Mouse (Mus musculus) forebrain, embryonic 12.5 days (tissue): Measurements from ENCODE around the gene Krt86. TPM values are rescaled to one million over a fixed set of nuclear protein-coding genes. Genes with fewer than 3 reads are reported as not detected.

Experiments
- ATAC-seq: fragments of 200-750 bp; cut with Nextera tagmentation; 2 replicates; pipeline ENCODE4 v1.8.0; 2017; ENCODE audit warnings: moderate TSS enrichment; ENCODE audit not compliant: low FRiP score
- H3K27ac ChIP-seq: fragments of 300-500 bp; sonication (generic); 2 replicates; pipeline ENCODE4 v1.5.1; 2016; ENCODE audit warnings: mild to moderate bottlenecking
- H3K27me3 ChIP-seq: fragments of 300-500 bp; sonication (generic); 2 replicates; pipeline ENCODE4 v1.6.1; 2016; ENCODE audit warnings: mild to moderate bottlenecking
- H3K36me3 ChIP-seq: fragments of 300-500 bp; sonication (generic); replicated peaks from 2 replicates; pipeline ENCODE4 v1.6.1; 2016; ENCODE audit warnings: mild to moderate bottlenecking
- H3K4me1 ChIP-seq: fragments of 300-500 bp; sonication (generic); 2 replicates; pipeline ENCODE4 v1.6.1; 2016
- H3K4me2 ChIP-seq: fragments of 300-500 bp; sonication (generic); 2 replicates; pipeline ENCODE4 v1.6.1; 2016; ENCODE audit warnings: mild to moderate bottlenecking, moderate library complexity
- H3K4me3 ChIP-seq: fragments of 300-500 bp; sonication (generic); replicated peaks from 2 replicates; pipeline ENCODE4 v1.5.1; 2016; ENCODE audit warnings: mild to moderate bottlenecking
- H3K9ac ChIP-seq: fragments of 300-500 bp; sonication (generic); 2 replicates; pipeline ENCODE4 v1.6.1; 2016; ENCODE audit warnings: mild to moderate bottlenecking
- H3K9me3 ChIP-seq: fragments of 300-500 bp; sonication (generic); 2 replicates; pipeline ENCODE4 v1.6.1; 2016
- WGBS: fragments of 180-500 bp; shearing (Covaris S2); methylation state at CpG from one replicate; pipeline ENCODE4 v1.1.7; 2016; 5-methylcytosine and 5-hydroxymethylcytosine counted together
- polyA plus RNA-seq: library from polyadenylated mRNA; unstranded; fragments of >200 nt; fragmentation: Nextera tagmentation; extraction: Ambion mirVana; gene quantifications from 2 replicates; pipeline ENCODE4 v1.2.1, GENCODE M21; 2016

The Krt86 gene
- polyA plus RNA-seq: not detected in 2 replicates

- no peak for ATAC-seq
- Histone ChIP-seq H3K27ac (no peak within 1 kb of the TSS), H3K27me3 (peaks cover 10% of the 10 kb centered on the region; the same call in 1 of the 2 replicates), H3K9me3 (no peaks in the 10 kb centered on the region), H3K36me3 (no peaks in the 10 kb centered on the region), H3K9ac (no peak within 1 kb of the TSS), H3K4me1 (no peaks in the 10 kb centered on the region), H3K4me2 (no peak within 1 kb of the TSS), H3K4me3 (no peak within 1 kb of the TSS)
- 35% methylated on average over 10 of the region's 10 CpGs for WGBS
Observed at GRCm38 (mm10) chr15:101472952-101473528, at the start of gene Krt86. Gene Krt86, plus strand, starts transcription at chr15:101473478.

GRCm38 (mm10) chr15:101424914-101425313 lies 48.4 kb upstream of the Krt86 start:
- no peaks in the 10 kb centered on the region for H3K9me3 ChIP-seq
- no peak overlapping the region for H3K9ac ChIP-seq
- 29% methylated on average over 5 of the region's 5 CpGs for WGBS
- H3K36me3 ChIP-seq: no peaks in the 10 kb centered on the region
- ATAC-seq: no peak
- no peaks in the 10 kb centered on the region for H3K4me1 ChIP-seq
- H3K27me3 ChIP-seq: no peaks in the 10 kb centered on the region
- no peak overlapping the region for H3K27ac ChIP-seq
- H3K4me2 ChIP-seq: no peak overlapping the region
- no peak overlapping the region for H3K4me3 ChIP-seq

- Histone ChIP-seq H3K4me2 (no peak overlapping the region), H3K27me3 (peaks cover 43% of the 10 kb centered on the region), H3K4me3 (no peak overlapping the region), H3K9ac (no peak overlapping the region), H3K4me1 (peaks cover 6% of the 10 kb centered on the region), H3K27ac (no peak overlapping the region), H3K36me3 (no peaks in the 10 kb centered on the region), H3K9me3 (no peaks in the 10 kb centered on the region)
- 93% methylated on average over 7 of the region's 7 CpGs for WGBS
- ATAC-seq: no peak
Observed at GRCm38 (mm10) chr15:101436611-101437010, 36.7 kb upstream of the Krt86 start.

GRCm38 (mm10) chr15:101438555-101438954 lies 34.7 kb upstream of the Krt86 start, which contains the start of gene Krt87:
Gene Krt87, minus strand, starts transcription at chr15:101438804.
- Histone ChIP-seq H3K4me2 (peak within 1 kb of the TSS; percentile 62), H3K27ac (no peak within 1 kb of the TSS), H3K4me1 (peaks cover 6% of the 10 kb centered on the region), H3K36me3 (no peaks in the 10 kb centered on the region), H3K4me3 (peak within 1 kb of the TSS; percentile 37), H3K27me3 (peaks cover 43% of the 10 kb centered on the region), H3K9ac (peak within 1 kb of the TSS; percentile 44; the same call in 1 of the 2 replicates), H3K9me3 (no peaks in the 10 kb centered on the region)
- 3% methylated on average over 34 of the region's 34 CpGs for WGBS
- ATAC-seq: no peak

GRCm38 (mm10) chr15:101440837-101441236 lies 32.4 kb upstream of the Krt86 start:
- Histone ChIP-seq H3K36me3 (no peaks in the 10 kb centered on the region), H3K27me3 (peaks cover 43% of the 10 kb centered on the region), H3K27ac (no peak overlapping the region), H3K4me3 (no peak overlapping the region), H3K9me3 (no peaks in the 10 kb centered on the region), H3K4me2 (no peak overlapping the region), H3K9ac (no peak overlapping the region), H3K4me1 (peaks cover 6% of the 10 kb centered on the region)
- 77% methylated on average over 4 of the region's 4 CpGs for WGBS
- ATAC-seq: no peak

GRCm38 (mm10) chr15:101446572-101446971 lies 26.7 kb upstream of the Krt86 start:
- Histone ChIP-seq H3K4me1 (no peaks in the 10 kb centered on the region), H3K4me2 (no peak overlapping the region)

GRCm38 (mm10) chr15:101447444-101447843 lies 25.8 kb upstream of the Krt86 start, which contains the start of gene Krt88:
Gene Krt88, plus strand, starts transcription at chr15:101447744.
- H3K36me3 ChIP-seq: no peaks in the 10 kb centered on the region
- ATAC-seq: no peak
- no peaks in the 10 kb centered on the region for H3K4me1 ChIP-seq
- no peak within 1 kb of the TSS for H3K4me3 ChIP-seq
- 0 out of 2 replicates have a peak, but pooled peaks cover 2% of the 10 kb centered on the region for H3K27me3 ChIP-seq
- WGBS: 68% methylated on average over 2 of the region's 2 CpGs
- H3K27ac ChIP-seq: no peak within 1 kb of the TSS
- no peaks in the 10 kb centered on the region for H3K9me3 ChIP-seq
- H3K9ac ChIP-seq: no peak within 1 kb of the TSS
- no peak within 1 kb of the TSS for H3K4me2 ChIP-seq

More at GRCm38 (mm10) chr15:101446572-101446971, 26.7 kb upstream of the Krt86 start:
- ATAC-seq: no peak
- Histone ChIP-seq H3K9ac (no peak overlapping the region), H3K27ac (no peak overlapping the region), H3K4me3 (no peak overlapping the region), H3K36me3 (no peaks in the 10 kb centered on the region), H3K27me3 (0 out of 2 replicates have a peak, but pooled peaks cover 2% of the 10 kb centered on the region), H3K9me3 (no peaks in the 10 kb centered on the region)
- WGBS: 70% methylated on average over 11 of the region's 11 CpGs

- WGBS: 6% methylated on average over 13 of the region's 13 CpGs
- no peak for ATAC-seq
Observed at GRCm38 (mm10) chr15:101453093-101453736, 20.1 kb upstream of the Krt86 start.

GRCm38 (mm10) chr15:101454774-101455173 lies 18.5 kb upstream of the Krt86 start:
- no peak overlapping the region for H3K4me2 ChIP-seq
- ATAC-seq: no peak
- H3K4me1 ChIP-seq: peaks cover 10% of the 10 kb centered on the region
- H3K27ac ChIP-seq: no peak overlapping the region
- H3K4me3 ChIP-seq: no peak overlapping the region
- H3K27me3 ChIP-seq: no peaks in the 10 kb centered on the region
- WGBS: 87% methylated on average over 8 of the region's 8 CpGs
- 0 out of 2 replicates have a peak, but pooled peaks cover 2% of the 10 kb centered on the region for H3K9me3 ChIP-seq
- no peak overlapping the region for H3K9ac ChIP-seq
- no peaks in the 10 kb centered on the region for H3K36me3 ChIP-seq

More at GRCm38 (mm10) chr15:101453093-101453736, 20.1 kb upstream of the Krt86 start:
- no peak overlapping the region for H3K9ac ChIP-seq
- H3K4me2 ChIP-seq: 0 out of 2 replicates have a peak overlapping the region, but pooled peaks have one; percentile 21
- H3K4me1 ChIP-seq: peaks cover 4% of the 10 kb centered on the region
- 0 out of 2 replicates have a peak, but pooled peaks cover 2% of the 10 kb centered on the region for H3K9me3 ChIP-seq
- no peaks in the 10 kb centered on the region for H3K36me3 ChIP-seq
- H3K4me3 ChIP-seq: no peak overlapping the region
- 0 out of 2 replicates have a peak, but pooled peaks cover 2% of the 10 kb centered on the region for H3K27me3 ChIP-seq
- H3K27ac ChIP-seq: no peak overlapping the region

GRCm38 (mm10) chr15:101455292-101455691 lies 18.0 kb upstream of the Krt86 start:
- Histone ChIP-seq H3K27ac (no peak overlapping the region), H3K4me2 (no peak overlapping the region), H3K27me3 (no peaks in the 10 kb centered on the region), H3K36me3 (no peaks in the 10 kb centered on the region), H3K4me1 (peaks cover 10% of the 10 kb centered on the region), H3K9ac (no peak overlapping the region), H3K4me3 (no peak overlapping the region), H3K9me3 (0 out of 2 replicates have a peak, but pooled peaks cover 2% of the 10 kb centered on the region)
- WGBS: 96% methylated on average over 2 of the region's 2 CpGs
- ATAC-seq: no peak

GRCm38 (mm10) chr15:101455891-101456290 lies 17.4 kb upstream of the Krt86 start:
- 89% methylated on average over 6 of the region's 6 CpGs for WGBS
- ATAC-seq: no peak
- Histone ChIP-seq H3K9ac (no peak overlapping the region), H3K9me3 (0 out of 2 replicates have a peak, but pooled peaks cover 2% of the 10 kb centered on the region), H3K4me2 (no peak overlapping the region), H3K27me3 (no peaks in the 10 kb centered on the region), H3K4me3 (no peak overlapping the region), H3K27ac (no peak overlapping the region), H3K36me3 (no peaks in the 10 kb centered on the region), H3K4me1 (peaks cover 10% of the 10 kb centered on the region)

GRCm38 (mm10) chr15:101458361-101458930 lies 14.8 kb upstream of the Krt86 start:
- Histone ChIP-seq H3K9ac (no peak overlapping the region), H3K27me3 (no peaks in the 10 kb centered on the region), H3K4me3 (no peak overlapping the region), H3K4me1 (peaks cover 6% of the 10 kb centered on the region), H3K9me3 (0 out of 2 replicates have a peak, but pooled peaks cover 2% of the 10 kb centered on the region), H3K27ac (no peak overlapping the region), H3K36me3 (no peaks in the 10 kb centered on the region), H3K4me2 (no peak overlapping the region)
- WGBS: 56% methylated on average over 16 of the region's 16 CpGs
- no peak for ATAC-seq
